8 mouse cellular contexts compared by ENCODE assay signal in the genomic region with DNA sequence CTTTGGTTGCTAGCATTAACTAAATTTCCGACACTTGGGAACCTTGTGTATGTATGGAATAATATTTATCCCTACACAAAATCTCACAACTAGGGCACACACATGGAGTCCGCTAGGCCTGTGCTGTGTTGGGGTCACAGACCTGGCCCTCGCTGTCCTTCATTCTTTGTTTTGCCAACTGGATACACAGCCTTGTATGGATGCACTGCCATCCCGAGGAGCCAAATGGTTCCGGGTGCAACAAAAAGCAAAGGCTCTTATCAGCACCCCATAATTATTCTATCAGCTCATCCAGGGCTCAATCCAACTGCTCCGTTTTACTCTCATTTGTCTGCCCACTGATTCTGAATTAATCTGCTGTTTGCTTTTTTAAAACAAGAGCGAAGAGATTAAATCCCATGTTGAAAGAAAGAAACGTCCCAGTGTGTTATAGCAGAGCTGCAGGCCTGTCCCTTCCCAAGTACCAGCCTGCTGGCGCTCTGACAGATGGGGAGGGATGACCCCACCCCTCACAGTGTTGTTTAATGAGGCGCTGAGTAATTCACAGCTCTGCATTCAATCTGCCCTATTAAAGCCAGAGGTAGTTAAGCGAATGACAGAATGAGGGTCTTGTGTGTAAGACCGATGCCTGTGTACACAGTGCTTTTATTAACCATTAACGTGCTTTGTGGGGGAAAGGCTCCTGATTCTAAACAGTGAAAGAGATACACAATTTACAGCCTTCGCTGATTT.
A peak's percentile ranks its signal among the peaks of the same experiment; 100 is the strongest.
DNase-seq lines count a peak whose midpoint lies in the region; ATAC-seq and TF ChIP-seq lines count a peak whose summit lies in the region.

No protein-coding gene starts in this region.

- no peak overlapping the region for H3K9ac ChIP-seq in forebrain, embryonic 15.5 days (replicated peaks)
- H3K9ac ChIP-seq in limb, embryonic 14.5 days (ENCODE audit: low read depth, low read length, severe bottlenecking): no peak overlapping the region; the same call in 1 of the 2 replicates

- peak overlapping the region; percentile 72 for H3K27ac ChIP-seq in forebrain, embryonic 15.5 days (replicated peaks)
- H3K27ac ChIP-seq in limb, embryonic 14.5 days (replicated peaks; ENCODE audit: low read depth, low read length): no peak overlapping the region

- WGBS in forebrain, embryonic 15.5 days: 9% methylated on average over 14 of the region's 14 CpGs
- 35% methylated on average over 14 of the region's 14 CpGs for WGBS in limb, embryonic 14.5 days

- peak; percentile 96 for ATAC-seq in forebrain, embryonic 15.5 days (replicated peaks)
- peak; percentile 62 for ATAC-seq in limb, embryonic 14.5 days (ENCODE audit: low FRiP score, low read depth)
- no peak for ATAC-seq in granulocyte monocyte progenitor cell, adult 5-6 weeks (replicated peaks; ENCODE audit: poor library complexity, severe bottlenecking)

- H3K36me3 ChIP-seq in forebrain, embryonic 15.5 days: no peaks in the 10 kb centered on the region
- H3K36me3 ChIP-seq in limb, embryonic 14.5 days (ENCODE audit: control insufficient read depth, insufficient read depth, low read length): no peaks in the 10 kb centered on the region

- DNase-seq in right cerebral cortex, postnatal 4 days: peak; percentile 38
- no peak for DNase-seq in right cerebral cortex, adult 2 months (ENCODE audit: low spot score in 2 of 2)
- DNase-seq in limb, embryonic 14.5 days (ENCODE audit: low spot score): peak; percentile 16
- peak; percentile 9 for DNase-seq in yolk sac, embryonic 10.5 days (ENCODE audit: low spot score)
- no peak for DNase-seq in heart, adult 18-20 months
- no peak for DNase-seq in urinary bladder, postnatal 10 days (ENCODE audit: low spot score)

- H3K4me3 ChIP-seq in forebrain, embryonic 15.5 days: no peak overlapping the region
- no peak overlapping the region for H3K4me3 ChIP-seq in limb, embryonic 14.5 days (replicated peaks; ENCODE audit: low read length)

- no peaks in the 10 kb centered on the region for H3K9me3 ChIP-seq in forebrain, embryonic 15.5 days
- no peaks in the 10 kb centered on the region for H3K9me3 ChIP-seq in limb, embryonic 14.5 days (ENCODE audit: control insufficient read depth, low read length)

- H3K27me3 ChIP-seq in forebrain, embryonic 15.5 days: peaks cover 45% of the 10 kb centered on the region
- no peaks in the 10 kb centered on the region for H3K27me3 ChIP-seq in limb, embryonic 14.5 days (ENCODE audit: control insufficient read depth, insufficient read depth, low read length)

- H3K4me2 ChIP-seq in forebrain, embryonic 15.5 days (replicated peaks): peak overlapping the region; percentile 11; the same call in 1 of the 2 replicates
- H3K4me2 ChIP-seq in limb, embryonic 14.5 days (replicated peaks; ENCODE audit: low read depth, low read length, severe bottlenecking): no peak overlapping the region

- peaks cover 21% of the 10 kb centered on the region for H3K4me1 ChIP-seq in forebrain, embryonic 15.5 days
- peaks cover 11% of the 10 kb centered on the region for H3K4me1 ChIP-seq in limb, embryonic 14.5 days (ENCODE audit: control insufficient read depth, insufficient read depth, low read length)

- TF ChIP-seq POLR2A in limb, embryonic 14.5 days (IDR thresholded peaks at IDR 0.05; ENCODE audit: borderline replicate concordance, extremely low read depth, insufficient read depth, insufficient read length): no peak

Comparison
In these comparisons a context has a peak if more than half of its experiments do, and no peak if none do; other contexts are left out.
1. DNase-seq: peak in right cerebral cortex, postnatal 4 days (single experiment), limb, embryonic 14.5 days (single experiment) and yolk sac, embryonic 10.5 days (single experiment); none in right cerebral cortex, adult 2 months (0 of 2), heart, adult 18-20 months (0 of 2) and urinary bladder, postnatal 10 days (single experiment).